Mouse (Mus musculus): ENCODE results near the gene Scd2. TPM values are rescaled to one million over a fixed set of nuclear protein-coding genes. Genes with fewer than 3 reads are reported as not detected.

Scd2 gene
- polyA plus RNA-seq, 1 experiment from 2014 or later: 290 TPM

DNA sequence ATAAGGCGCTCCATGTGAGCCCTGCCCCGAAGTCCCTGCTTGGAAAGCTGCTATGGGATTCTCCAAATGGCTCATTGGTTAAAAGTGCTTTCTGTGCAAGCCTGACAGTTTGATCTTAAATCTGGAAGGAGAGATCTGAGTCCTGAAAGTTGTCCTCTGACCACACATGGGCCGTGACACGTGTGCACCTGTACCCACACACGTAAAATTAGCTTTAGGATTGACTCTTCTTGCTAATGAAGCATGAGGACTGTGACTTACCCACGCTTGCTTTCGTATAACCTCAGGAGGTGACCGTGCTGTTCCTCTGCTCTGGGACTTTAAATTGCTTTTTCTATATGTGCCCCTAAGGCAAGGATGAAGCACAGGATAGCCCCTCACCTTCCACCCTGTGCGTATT, 5.6 kb downstream of the Scd2 start:
- Histone ChIP-seq H3K4me3 (replicated peaks; ENCODE audit: low read length) (peak overlapping the region; percentile 91), H3K4me1 (replicated peaks; ENCODE audit: control insufficient read depth, insufficient read depth, low read length) (peaks cover 68% of the 10 kb centered on the region), H3K27ac (ENCODE audit: low read length) (no peak overlapping the region), H3K27me3 (replicated peaks; ENCODE audit: control insufficient read depth, insufficient read depth, low read length) (no peaks in the 10 kb centered on the region), H3K4me2 (ENCODE audit: low read length) (peak overlapping the region; percentile 97), H3K36me3 (ENCODE audit: control insufficient read depth, insufficient read depth) (peaks cover 42% of the 10 kb centered on the region), H3K9me3 (ENCODE audit: control insufficient read depth, low read length) (no peaks in the 10 kb centered on the region), H3K9ac (replicated peaks; ENCODE audit: low read depth, low read length) (peak overlapping the region; percentile 34)
- WGBS: 78% methylated on average over 9 of the region's 9 CpGs
- no peak for ATAC-seq

DNA sequence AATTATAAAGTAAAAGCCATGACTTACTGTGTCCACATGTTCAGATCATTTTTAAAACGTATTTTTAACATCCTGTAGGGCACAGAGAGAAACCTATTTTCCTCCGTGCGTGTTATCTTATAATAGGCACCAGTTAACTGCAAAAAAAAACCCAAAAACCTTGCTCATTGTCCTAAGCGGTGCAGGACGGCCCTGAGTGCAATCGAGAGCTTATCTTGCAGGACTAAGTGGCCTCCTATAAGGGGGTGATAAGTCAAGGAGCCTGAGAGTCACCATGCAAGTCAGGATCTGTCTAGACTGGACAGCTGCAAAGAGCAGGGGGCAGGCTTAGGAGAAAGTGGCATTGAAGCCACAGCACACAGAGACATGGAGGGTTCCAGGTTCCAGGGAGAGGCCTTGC, 6.4 kb downstream of the Scd2 start:
- H3K27me3 ChIP-seq (replicated peaks; ENCODE audit: control insufficient read depth, insufficient read depth, low read length): no peaks in the 10 kb centered on the region
- H3K9me3 ChIP-seq (ENCODE audit: control insufficient read depth, low read length): no peaks in the 10 kb centered on the region
- H3K4me2 ChIP-seq (ENCODE audit: low read length): peak overlapping the region; percentile 27; the same call in 1 of the 2 replicates
- no peak for ATAC-seq
- no peak overlapping the region for H3K4me3 ChIP-seq (replicated peaks; ENCODE audit: low read length)
- 67% methylated on average over 6 of the region's 6 CpGs for WGBS
- H3K9ac ChIP-seq (replicated peaks; ENCODE audit: low read depth, low read length): no peak overlapping the region
- peaks cover 50% of the 10 kb centered on the region for H3K36me3 ChIP-seq (ENCODE audit: control insufficient read depth, insufficient read depth)
- H3K4me1 ChIP-seq (replicated peaks; ENCODE audit: control insufficient read depth, insufficient read depth, low read length): peaks cover 76% of the 10 kb centered on the region
- no peak overlapping the region for H3K27ac ChIP-seq (ENCODE audit: low read length)

DNA sequence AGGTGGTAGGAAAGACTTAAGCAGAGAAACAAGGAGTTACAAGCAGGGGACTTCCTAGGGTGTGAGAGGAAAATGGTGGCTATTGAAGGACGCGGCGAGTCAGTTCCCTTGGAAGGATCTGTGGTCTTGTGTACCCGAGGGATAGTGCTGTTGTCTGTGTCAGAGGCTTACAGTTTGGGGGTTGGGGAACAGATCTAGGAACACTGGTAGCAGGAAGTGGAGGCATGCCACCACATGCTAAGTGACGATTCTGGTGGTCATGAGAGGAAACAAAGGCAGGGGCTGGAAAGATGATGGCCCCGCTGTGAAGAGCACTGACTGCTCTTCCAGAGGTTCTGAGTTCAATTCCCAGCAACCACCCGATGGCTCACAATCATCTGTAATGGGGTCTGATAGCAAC, 7.0 kb downstream of the Scd2 start:
- 77% methylated on average over 7 of the region's 7 CpGs for WGBS
- Histone ChIP-seq H3K27ac (ENCODE audit: low read length) (no peak overlapping the region), H3K9me3 (ENCODE audit: control insufficient read depth, low read length) (no peaks in the 10 kb centered on the region), H3K9ac (replicated peaks; ENCODE audit: low read depth, low read length) (peak overlapping the region; percentile 15; the same call in 1 of the 2 replicates), H3K4me1 (replicated peaks; ENCODE audit: control insufficient read depth, insufficient read depth, low read length) (peaks cover 79% of the 10 kb centered on the region), H3K36me3 (ENCODE audit: control insufficient read depth, insufficient read depth) (peaks cover 53% of the 10 kb centered on the region), H3K27me3 (replicated peaks; ENCODE audit: control insufficient read depth, insufficient read depth, low read length) (no peaks in the 10 kb centered on the region), H3K4me3 (replicated peaks; ENCODE audit: low read length) (no peak overlapping the region), H3K4me2 (ENCODE audit: low read length) (peak overlapping the region; percentile 27; the same call in 1 of the 2 replicates)
- no peak for ATAC-seq

DNA sequence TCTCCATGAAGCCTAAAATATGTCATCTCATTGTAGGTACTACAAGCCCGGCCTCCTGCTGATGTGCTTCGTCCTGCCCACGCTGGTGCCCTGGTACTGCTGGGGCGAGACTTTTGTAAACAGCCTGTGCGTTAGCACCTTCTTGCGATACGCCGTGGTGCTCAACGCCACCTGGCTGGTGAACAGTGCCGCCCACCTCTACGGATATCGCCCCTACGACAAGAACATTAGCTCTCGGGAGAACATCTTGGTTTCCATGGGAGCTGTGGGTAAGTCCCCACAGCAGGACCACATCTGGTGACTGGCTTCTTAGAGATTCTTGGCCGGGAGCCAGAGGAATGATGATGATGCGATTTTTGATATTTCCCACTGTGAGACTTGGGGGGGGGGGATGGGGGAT, 7.7 kb downstream of the Scd2 start:
- Histone ChIP-seq H3K27ac (ENCODE audit: low read length) (no peak overlapping the region), H3K4me2 (ENCODE audit: low read length) (peak overlapping the region; percentile 1; the same call in 1 of the 2 replicates), H3K27me3 (replicated peaks; ENCODE audit: control insufficient read depth, insufficient read depth, low read length) (no peaks in the 10 kb centered on the region), H3K36me3 (ENCODE audit: control insufficient read depth, insufficient read depth) (peaks cover 59% of the 10 kb centered on the region), H3K9me3 (ENCODE audit: control insufficient read depth, low read length) (no peaks in the 10 kb centered on the region), H3K4me1 (replicated peaks; ENCODE audit: control insufficient read depth, insufficient read depth, low read length) (peaks cover 78% of the 10 kb centered on the region), H3K4me3 (replicated peaks; ENCODE audit: low read length) (no peak overlapping the region), H3K9ac (replicated peaks; ENCODE audit: low read depth, low read length) (no peak overlapping the region)
- 64% methylated on average over 16 of the region's 16 CpGs for WGBS
- ATAC-seq: no peak

DNA sequence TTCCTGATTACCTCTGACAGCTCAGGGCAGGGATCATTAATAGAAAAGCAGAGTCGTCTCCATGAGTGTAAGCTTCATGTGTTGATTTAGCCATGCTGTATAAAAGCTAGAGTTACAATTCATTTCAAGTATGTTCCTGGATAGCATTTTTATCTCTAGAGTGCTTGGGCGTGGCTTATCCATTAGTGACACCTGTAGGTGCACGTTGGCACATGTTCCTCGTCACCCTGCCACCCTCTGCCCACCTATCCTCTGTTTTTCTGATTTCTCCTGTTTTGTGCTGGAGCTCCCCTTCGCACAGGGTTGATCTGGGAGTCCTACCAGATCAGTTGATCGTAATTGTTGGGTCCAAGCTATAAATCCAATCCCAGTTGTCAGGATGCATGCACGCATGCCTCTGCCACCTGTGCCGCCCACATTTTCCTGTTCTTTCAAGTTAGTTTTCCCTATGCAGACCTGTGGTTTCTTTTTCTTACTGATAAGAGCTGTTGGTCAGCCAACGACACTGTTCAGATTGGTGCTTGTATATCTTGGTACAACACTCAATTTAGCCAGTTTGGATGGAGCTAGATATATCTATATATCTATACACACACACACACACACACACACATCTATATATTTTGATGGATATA, 8.3 kb downstream of the Scd2 start:
- Histone ChIP-seq H3K9ac (replicated peaks; ENCODE audit: low read depth, low read length) (no peak overlapping the region), H3K4me2 (ENCODE audit: low read length) (no peak overlapping the region), H3K4me1 (replicated peaks; ENCODE audit: control insufficient read depth, insufficient read depth, low read length) (peaks cover 77% of the 10 kb centered on the region), H3K9me3 (ENCODE audit: control insufficient read depth, low read length) (no peaks in the 10 kb centered on the region), H3K27me3 (replicated peaks; ENCODE audit: control insufficient read depth, insufficient read depth, low read length) (no peaks in the 10 kb centered on the region), H3K4me3 (replicated peaks; ENCODE audit: low read length) (no peak overlapping the region), H3K27ac (ENCODE audit: low read length) (no peak overlapping the region), H3K36me3 (ENCODE audit: control insufficient read depth, insufficient read depth) (peaks cover 65% of the 10 kb centered on the region)
- WGBS: 80% methylated on average over 9 of the region's 9 CpGs
- ATAC-seq: no peak

DNA sequence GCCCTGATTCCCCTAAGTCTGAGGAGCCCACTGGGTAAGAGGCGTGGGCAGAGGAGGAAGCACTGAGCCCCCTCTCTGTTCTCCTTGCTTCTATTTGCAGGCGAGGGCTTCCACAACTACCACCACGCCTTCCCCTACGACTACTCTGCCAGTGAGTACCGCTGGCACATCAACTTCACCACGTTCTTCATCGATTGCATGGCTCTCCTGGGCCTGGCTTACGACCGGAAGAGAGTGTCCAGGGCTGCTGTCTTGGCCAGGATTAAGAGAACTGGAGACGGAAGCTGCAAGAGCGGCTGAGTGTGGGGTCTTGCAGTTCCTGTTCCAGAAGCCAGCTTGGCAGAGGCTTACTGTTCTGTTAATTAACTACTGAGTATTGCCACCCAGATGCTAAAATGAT, 9.4 kb downstream of the Scd2 start:
- Histone ChIP-seq H3K36me3 (ENCODE audit: control insufficient read depth, insufficient read depth) (peaks cover 64% of the 10 kb centered on the region), H3K27ac (ENCODE audit: low read length) (no peak overlapping the region), H3K4me3 (replicated peaks; ENCODE audit: low read length) (no peak overlapping the region), H3K4me2 (ENCODE audit: low read length) (no peak overlapping the region), H3K27me3 (replicated peaks; ENCODE audit: control insufficient read depth, insufficient read depth, low read length) (no peaks in the 10 kb centered on the region), H3K9me3 (ENCODE audit: control insufficient read depth, low read length) (no peaks in the 10 kb centered on the region), H3K9ac (replicated peaks; ENCODE audit: low read depth, low read length) (no peak overlapping the region), H3K4me1 (replicated peaks; ENCODE audit: control insufficient read depth, insufficient read depth, low read length) (peaks cover 68% of the 10 kb centered on the region)
- 71% methylated on average over 11 of the region's 11 CpGs for WGBS
- ATAC-seq: no peak

DNA sequence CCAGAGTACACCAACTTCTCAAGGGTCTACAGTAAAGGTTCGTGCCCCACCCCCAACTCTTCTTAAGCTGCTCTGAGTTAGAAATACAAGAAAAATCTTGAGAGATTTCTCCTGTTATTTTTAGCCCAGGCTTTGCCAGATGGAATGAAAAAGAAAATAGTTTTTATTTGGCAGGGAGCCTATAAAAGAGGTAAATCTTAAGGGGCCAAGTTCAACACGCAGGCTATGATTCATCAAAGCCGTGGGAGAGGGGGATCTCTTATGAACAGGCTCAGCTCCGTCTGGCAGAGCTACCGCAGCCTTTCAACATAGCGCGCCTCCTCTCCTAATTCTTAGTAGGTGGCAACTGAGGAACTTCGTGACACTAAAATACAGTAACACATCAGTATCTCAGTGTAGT, 10.0 kb downstream of the Scd2 start:
- peaks cover 59% of the 10 kb centered on the region for H3K36me3 ChIP-seq (ENCODE audit: control insufficient read depth, insufficient read depth)

DNA sequence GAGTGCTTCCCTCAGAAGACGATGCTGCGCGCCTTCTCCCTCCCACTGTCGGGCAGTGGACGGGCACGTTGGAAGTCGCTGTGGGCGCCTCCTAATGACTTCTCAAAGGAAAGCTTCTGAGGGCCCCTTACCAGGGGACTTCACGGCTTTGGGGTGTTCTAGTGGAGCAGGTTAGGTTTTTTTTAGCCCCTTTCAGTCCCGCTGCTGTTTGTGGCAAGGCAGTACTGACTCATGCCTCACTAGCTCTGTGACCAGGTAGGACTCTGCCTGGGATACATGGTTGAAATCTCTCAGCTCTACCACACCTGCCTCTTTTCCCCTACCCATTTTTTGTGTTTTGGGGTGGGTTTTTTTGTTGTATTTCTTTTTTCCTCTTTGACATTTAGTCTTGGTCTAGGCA, 10.9 kb downstream of the Scd2 start:
- Histone ChIP-seq H3K4me2 (ENCODE audit: low read length) (no peak overlapping the region), H3K9ac (replicated peaks; ENCODE audit: low read depth, low read length) (no peak overlapping the region), H3K27me3 (replicated peaks; ENCODE audit: control insufficient read depth, insufficient read depth, low read length) (no peaks in the 10 kb centered on the region), H3K4me1 (replicated peaks; ENCODE audit: control insufficient read depth, insufficient read depth, low read length) (peaks cover 53% of the 10 kb centered on the region), H3K27ac (ENCODE audit: low read length) (no peak overlapping the region), H3K9me3 (ENCODE audit: control insufficient read depth, low read length) (no peaks in the 10 kb centered on the region), H3K36me3 (ENCODE audit: control insufficient read depth, insufficient read depth) (peaks cover 53% of the 10 kb centered on the region), H3K4me3 (replicated peaks; ENCODE audit: low read length) (no peak overlapping the region)
- ATAC-seq: no peak
- 73% methylated on average over 10 of the region's 10 CpGs for WGBS

More for the DNA sequence above, 10.0 kb downstream of the Scd2 start:
- H3K4me3 ChIP-seq (replicated peaks; ENCODE audit: low read length): no peak overlapping the region
- H3K4me2 ChIP-seq (ENCODE audit: low read length): no peak overlapping the region
- no peak for ATAC-seq
- no peaks in the 10 kb centered on the region for H3K27me3 ChIP-seq (replicated peaks; ENCODE audit: control insufficient read depth, insufficient read depth, low read length)
- 72% methylated on average over 8 of the region's 8 CpGs for WGBS
- H3K9ac ChIP-seq (replicated peaks; ENCODE audit: low read depth, low read length): no peak overlapping the region
- H3K9me3 ChIP-seq (ENCODE audit: control insufficient read depth, low read length): no peaks in the 10 kb centered on the region
- no peak overlapping the region for H3K27ac ChIP-seq (ENCODE audit: low read length)
- H3K4me1 ChIP-seq (replicated peaks; ENCODE audit: control insufficient read depth, insufficient read depth, low read length): peaks cover 62% of the 10 kb centered on the region

DNA sequence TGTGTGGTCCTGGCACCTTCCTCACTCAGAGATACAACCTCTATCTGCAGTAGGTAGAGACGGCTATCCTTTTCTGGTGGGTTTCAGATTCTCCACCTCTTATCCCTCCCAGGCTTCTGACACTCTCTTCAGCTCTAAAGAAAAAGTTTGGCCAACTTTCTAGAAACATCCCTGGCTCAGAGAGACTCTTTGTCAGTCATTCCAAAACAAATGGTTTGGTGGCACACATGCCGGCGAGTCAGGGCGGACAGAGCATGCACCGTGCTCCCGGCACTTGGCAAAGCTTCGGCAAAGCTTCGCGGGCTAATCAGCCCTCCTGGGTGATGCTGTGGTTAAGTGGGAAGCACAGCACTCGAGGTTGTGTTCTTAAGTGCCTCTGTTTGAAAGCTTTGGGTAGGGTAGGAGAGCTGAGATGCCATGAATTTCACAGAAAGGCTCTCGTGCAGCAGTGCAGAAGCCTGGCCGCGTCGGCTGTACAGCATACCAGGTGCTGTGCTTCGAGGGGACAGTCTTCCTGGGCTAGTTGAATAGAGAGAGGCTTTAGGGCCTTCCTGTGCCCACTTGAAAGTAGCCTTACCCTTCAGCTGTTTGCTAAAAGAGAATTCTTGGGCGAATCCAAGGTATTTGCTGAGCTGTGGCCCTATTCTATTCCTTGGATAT, 11.5 kb downstream of the Scd2 start:
- Histone ChIP-seq H3K27me3 (replicated peaks; ENCODE audit: control insufficient read depth, insufficient read depth, low read length) (no peaks in the 10 kb centered on the region), H3K9ac (replicated peaks; ENCODE audit: low read depth, low read length) (no peak overlapping the region), H3K9me3 (ENCODE audit: control insufficient read depth, low read length) (no peaks in the 10 kb centered on the region), H3K4me3 (replicated peaks; ENCODE audit: low read length) (no peak overlapping the region), H3K4me2 (ENCODE audit: low read length) (no peak overlapping the region), H3K27ac (ENCODE audit: low read length) (no peak overlapping the region), H3K36me3 (ENCODE audit: control insufficient read depth, insufficient read depth) (peaks cover 52% of the 10 kb centered on the region), H3K4me1 (replicated peaks; ENCODE audit: control insufficient read depth, insufficient read depth, low read length) (peaks cover 48% of the 10 kb centered on the region)
- no peak for ATAC-seq
- WGBS: 77% methylated on average over 16 of the region's 16 CpGs

All from forebrain, embryonic 16.5 days (tissue).